Mouse (Mus musculus) stomach, embryonic 14.5 days (tissue): ENCODE results near the gene Atp1b2. TPM values are rescaled to one million over a fixed set of nuclear protein-coding genes. Genes with fewer than 3 reads are reported as not detected.
"Not testable (repeated sequence)": the region's sequence is repeated elsewhere in the genome, so short reads cannot be mapped to it uniquely, and the experiment has no call there.

ENCODE experiments used
- ATAC-seq: fragments of 200-750 bp; cut with Nextera tagmentation; 2 replicates; pipeline ENCODE4 v1.8.0; 2017; ENCODE audit warnings: low read depth, moderate TSS enrichment; ENCODE audit not compliant: insufficient number of reproducible peaks, insufficient read depth, low FRiP score
- H3K27ac ChIP-seq: fragments of 300-500 bp; sonication (generic); 2 replicates; pipeline ENCODE4 v1.5.1; 2014; ENCODE audit warnings: mild to moderate bottlenecking, low read length, moderate library complexity, mixed read lengths
- H3K27me3 ChIP-seq: fragments of 300-500 bp; sonication (generic); 2 replicates; pipeline ENCODE4 v1.6.1; 2014; ENCODE audit warnings: low read length, control low read depth, mixed read lengths; ENCODE audit not compliant: control insufficient read depth, insufficient read depth
- H3K36me3 ChIP-seq: fragments of 300-500 bp; sonication (generic); 2 replicates; pipeline ENCODE4 v1.6.1; 2014; ENCODE audit warnings: mild to moderate bottlenecking, control low read depth, low read length, moderate library complexity, mixed read lengths; ENCODE audit not compliant: control insufficient read depth, insufficient read depth
- H3K4me1 ChIP-seq: fragments of 300-500 bp; sonication (generic); 2 replicates; pipeline ENCODE4 v1.6.1; 2014; ENCODE audit warnings: low read length, control low read depth, mixed read lengths; ENCODE audit not compliant: control insufficient read depth, insufficient read depth
- H3K4me2 ChIP-seq: fragments of 300-500 bp; sonication (generic); replicated peaks from 2 replicates; pipeline ENCODE4 v1.6.1; 2014; ENCODE audit warnings: low read depth, low read length, control low read depth
- H3K4me3 ChIP-seq: fragments of 300-500 bp; sonication (generic); 2 replicates; pipeline ENCODE4 v1.5.1; 2014; ENCODE audit warnings: low read depth, low read length, control low read depth
- H3K9ac ChIP-seq: fragments of 300-500 bp; sonication (generic); replicated peaks from 2 replicates; pipeline ENCODE4 v1.6.1; 2014; ENCODE audit warnings: low read depth, mild to moderate bottlenecking, control low read depth, low read length, moderate library complexity, mixed read lengths
- H3K9me3 ChIP-seq: fragments of 300-500 bp; sonication (generic); 2 replicates; pipeline ENCODE4 v1.6.1; 2016; ENCODE audit warnings: low read depth, low read length, control low read depth; ENCODE audit not compliant: control insufficient read depth
- WGBS: fragments of 180-500 bp; shearing (Covaris S2); extraction: QIAGEN DNeasy Blood & Tissue Kit; methylation state at CpG from one replicate; pipeline ENCODE4 v1.1.7; 2014; 5-methylcytosine and 5-hydroxymethylcytosine counted together
- polyA plus RNA-seq: library from polyadenylated mRNA; unstranded; fragments of >200 nt; fragmentation: Nextera tagmentation; extraction: Ambion mirVana; gene quantifications from 2 replicates; pipeline ENCODE4 v1.2.1, GENCODE M21; 2014

Atp1b2 gene
- polyA plus RNA-seq, 1 experiment from 2014 or later: 8.8 TPM

DNA sequence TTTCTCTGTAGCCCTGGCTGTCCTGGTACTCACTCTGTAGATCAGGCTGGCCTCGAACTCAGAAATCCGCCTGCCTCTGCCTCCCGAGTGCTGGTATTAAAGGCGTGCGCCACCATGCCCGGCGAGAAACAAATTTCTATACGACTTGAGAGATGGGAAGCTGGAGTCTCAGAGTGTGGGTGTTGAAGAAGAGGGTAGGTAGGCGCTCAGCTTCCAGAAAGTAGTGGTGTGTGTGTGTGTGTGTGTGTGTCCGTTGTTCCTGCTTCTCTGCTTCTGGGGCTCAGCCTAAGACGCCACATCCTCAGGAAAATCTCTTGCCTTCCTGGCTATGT lies 8.5 kb upstream of the Atp1b2 start:
- not testable (repeated sequence) for H3K4me2 ChIP-seq, H3K36me3 ChIP-seq, H3K27ac ChIP-seq, H3K9ac ChIP-seq, H3K27me3 ChIP-seq, ATAC-seq, H3K4me3 ChIP-seq, H3K9me3 ChIP-seq, H3K4me1 ChIP-seq
- WGBS: 52% methylated on average over 11 of the region's 11 CpGs

DNA sequence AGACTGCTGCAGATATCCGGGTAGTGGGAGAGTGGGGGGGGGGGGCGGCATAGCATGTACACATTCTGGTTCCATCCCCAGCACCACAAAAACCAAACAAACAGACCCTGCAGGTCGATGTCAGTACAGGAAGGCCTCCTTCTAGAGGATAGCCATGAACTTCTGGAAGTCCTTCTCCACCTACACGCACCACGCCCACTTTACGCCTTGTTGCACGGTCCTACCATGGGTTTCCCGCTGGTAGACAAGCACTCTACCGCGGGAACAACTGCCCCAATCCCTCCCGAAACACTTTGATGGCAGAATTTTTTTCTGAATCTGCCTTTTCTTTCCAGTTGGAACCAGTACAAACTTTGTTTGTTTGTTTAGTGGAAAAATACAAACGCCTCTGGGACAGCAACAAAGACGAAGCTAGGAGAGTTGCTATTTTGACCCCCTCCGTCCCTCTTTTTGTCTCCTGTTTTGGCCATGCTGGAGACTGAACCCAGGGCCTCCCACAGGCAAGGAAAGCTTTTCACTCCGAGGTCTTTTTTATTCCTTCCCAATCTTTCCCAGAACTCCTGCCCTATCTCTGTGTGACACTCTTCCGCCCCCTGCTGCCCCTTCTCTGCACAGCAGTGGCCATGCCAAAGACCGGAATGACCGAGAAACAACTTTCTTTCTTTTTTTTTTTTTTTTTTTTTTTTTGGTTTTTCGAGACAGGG lies 8.0 kb upstream of the Atp1b2 start:
- H3K36me3 ChIP-seq: no peaks in the 10 kb centered on the region
- 12% methylated on average over 18 of the region's 19 CpGs for WGBS
- no peak overlapping the region for H3K27ac ChIP-seq
- no peaks in the 10 kb centered on the region for H3K9me3 ChIP-seq
- no peaks in the 10 kb centered on the region for H3K27me3 ChIP-seq
- peak; percentile 67; the same call in 1 of the 2 replicates for ATAC-seq
- H3K9ac ChIP-seq: no peak overlapping the region
- H3K4me1 ChIP-seq: no peaks in the 10 kb centered on the region
- H3K4me2 ChIP-seq: no peak overlapping the region; the same call in 1 of the 2 replicates
- H3K4me3 ChIP-seq: no peak overlapping the region

DNA sequence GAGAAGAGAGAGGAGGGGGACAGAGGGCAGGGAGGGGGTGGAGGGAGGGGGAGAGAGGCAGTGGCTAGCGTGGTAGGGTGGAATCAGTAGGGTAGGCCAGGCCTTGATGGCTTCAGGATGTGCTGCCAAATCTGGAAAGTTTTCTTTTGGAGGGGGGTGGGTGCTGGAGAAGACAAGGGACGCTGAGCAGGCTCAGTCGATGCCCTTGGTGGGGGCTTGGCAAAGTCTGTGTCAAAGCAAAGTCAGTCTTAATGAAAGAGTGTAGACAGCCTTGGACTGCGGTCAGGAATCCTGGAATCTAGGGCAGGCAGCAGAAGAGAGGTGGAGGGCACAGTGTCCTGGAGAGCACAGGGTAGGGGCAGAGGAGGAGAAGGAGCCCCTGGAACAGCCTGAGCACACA lies 5.2 kb upstream of the Atp1b2 start:
- H3K4me2 ChIP-seq: no peak overlapping the region
- no peak overlapping the region for H3K9ac ChIP-seq
- 50% methylated on average over 4 of the region's 4 CpGs for WGBS
- H3K4me3 ChIP-seq: no peak overlapping the region
- ATAC-seq: no peak
- H3K9me3 ChIP-seq: no peaks in the 10 kb centered on the region
- no peaks in the 10 kb centered on the region for H3K27me3 ChIP-seq
- no peaks in the 10 kb centered on the region for H3K36me3 ChIP-seq
- no peaks in the 10 kb centered on the region for H3K4me1 ChIP-seq
- H3K27ac ChIP-seq: no peak overlapping the region

DNA sequence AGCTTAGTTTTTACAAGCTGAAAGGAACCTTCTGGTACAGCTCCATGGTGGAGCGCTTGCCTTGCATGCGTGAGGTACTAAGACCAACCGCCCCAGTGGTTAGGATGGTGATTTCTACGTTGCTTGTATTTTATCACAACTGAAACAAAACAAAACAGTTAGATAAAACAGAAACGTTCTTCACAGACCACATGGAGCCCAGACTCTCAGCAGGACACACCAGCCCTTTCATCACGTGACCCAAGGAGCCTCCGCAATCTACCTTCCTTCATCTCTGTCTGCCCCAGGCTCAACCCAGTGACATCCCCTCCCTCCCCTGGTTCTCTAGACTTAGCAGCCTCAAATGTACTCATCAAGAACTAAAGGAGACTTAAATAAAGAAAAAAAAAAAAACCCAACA lies 3.7 kb upstream of the Atp1b2 start:
- 60% methylated on average over 7 of the region's 7 CpGs for WGBS
- Histone ChIP-seq H3K9ac (no peak overlapping the region), H3K4me1 (0 out of 2 replicates have a peak, but pooled peaks cover 3% of the 10 kb centered on the region), H3K36me3 (no peaks in the 10 kb centered on the region), H3K4me3 (no peak overlapping the region), H3K27me3 (no peaks in the 10 kb centered on the region), H3K9me3 (no peaks in the 10 kb centered on the region), H3K27ac (no peak overlapping the region), H3K4me2 (no peak overlapping the region)
- no peak for ATAC-seq

- Histone ChIP-seq H3K9me3 (no peaks in the 10 kb centered on the region), H3K36me3 (no peaks in the 10 kb centered on the region), H3K4me3 (no peak overlapping the region), H3K9ac (no peak overlapping the region), H3K27ac (no peak overlapping the region), H3K4me1 (0 out of 2 replicates have a peak, but pooled peaks cover 5% of the 10 kb centered on the region), H3K27me3 (no peaks in the 10 kb centered on the region), H3K4me2 (no peak overlapping the region)
- 93% methylated on average over 3 of the region's 3 CpGs for WGBS
- ATAC-seq: no peak
These were observed 2.8 kb upstream of the Atp1b2 start for GRCm38 (mm10) chr11:69608525-69608924.

GRCm38 (mm10) chr11:69606832-69607231 lies 1.1 kb upstream of the Atp1b2 start:
- no peak for ATAC-seq
- H3K4me1 ChIP-seq: peaks cover 9% of the 10 kb centered on the region; the same call in 1 of the 2 replicates
- H3K4me2 ChIP-seq: no peak overlapping the region
- no peak overlapping the region for H3K9ac ChIP-seq
- no peaks in the 10 kb centered on the region for H3K36me3 ChIP-seq
- no peak overlapping the region for H3K27ac ChIP-seq
- no peaks in the 10 kb centered on the region for H3K9me3 ChIP-seq
- H3K4me3 ChIP-seq: no peak overlapping the region
- 83% methylated on average over 2 of the region's 2 CpGs for WGBS
- H3K27me3 ChIP-seq: no peaks in the 10 kb centered on the region

- Histone ChIP-seq H3K9ac (no peak overlapping the region), H3K27me3 (no peaks in the 10 kb centered on the region), H3K4me3 (peak overlapping the region; percentile 62; the same call in 1 of the 2 replicates), H3K36me3 (no peaks in the 10 kb centered on the region), H3K27ac (no peak overlapping the region), H3K9me3 (no peaks in the 10 kb centered on the region), H3K4me2 (peak overlapping the region; percentile 100), H3K4me1 (peaks cover 13% of the 10 kb centered on the region; the same call in 1 of the 2 replicates)
- ATAC-seq: no peak
- WGBS: 54% methylated on average over 2 of the region's 2 CpGs
These were observed 701 bp upstream of the Atp1b2 start for GRCm38 (mm10) chr11:69606491-69606795.

- peak overlapping the region; percentile 100 for H3K4me2 ChIP-seq
- WGBS: under 1% methylated on average over 65 of the region's 73 CpGs
- H3K4me3 ChIP-seq: peak overlapping the region; percentile 62
- H3K4me1 ChIP-seq: peaks cover 20% of the 10 kb centered on the region
- peak overlapping the region; percentile 27; the same call in 1 of the 2 replicates for H3K27ac ChIP-seq
- no peaks in the 10 kb centered on the region for H3K27me3 ChIP-seq
- H3K9ac ChIP-seq: peak overlapping the region; percentile 48
- no peaks in the 10 kb centered on the region for H3K36me3 ChIP-seq
- no peak for ATAC-seq
- no peaks in the 10 kb centered on the region for H3K9me3 ChIP-seq
These were observed 712 bp downstream of the Atp1b2 start for GRCm38 (mm10) chr11:69604795-69605664.
